Mouse (Mus musculus): ENCODE measurements at regions not wholly inside any gene's neighbourhood (a gene's known extent, or its start where the extent isn't known, plus 50 kb on each side); places are given as distances from the start of the nearest gene placed in this dataset.
A peak's percentile ranks its signal among the peaks of the same experiment; 100 is the strongest.

DNA sequence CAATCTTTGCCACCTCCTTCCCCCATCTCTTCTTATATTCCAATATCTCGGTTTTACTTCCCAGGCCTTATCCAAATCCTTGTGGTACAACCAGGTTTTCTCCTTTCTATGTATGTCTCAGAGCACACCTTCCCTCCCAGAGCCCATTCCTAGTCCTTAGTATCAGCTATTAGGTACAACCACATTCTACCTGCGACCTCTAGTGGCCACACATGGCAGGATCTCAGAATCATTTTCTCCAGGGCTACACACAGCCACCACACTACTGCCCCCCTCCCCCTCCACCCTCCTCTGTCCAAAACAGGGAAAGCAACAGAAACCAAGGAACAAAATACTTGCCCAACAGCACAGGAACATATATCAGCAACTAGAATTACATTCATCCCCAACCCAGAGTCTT lies 898.2 kb upstream of the B3galt2 start:
- TF ChIP-seq POLR2A (IDR thresholded peaks at IDR 0.05; ENCODE audit: control insufficient read depth in 1 of 2, insufficient read depth in 1 of 2, low read depth in 1 of 2, low read length in 2 of 2, poor library complexity in 1 of 2) (no peak), CTCF (IDR thresholded peaks at IDR 0.05 in 2 of 3, conservative IDR thresholded peaks at IDR 0.05 in 1 of 3; ENCODE audit: control insufficient read depth in 1 of 3, insufficient read depth in 1 of 3, low read depth in 2 of 3, low read length in 3 of 3, poor library complexity in 1 of 3, severe bottlenecking in 1 of 3) (peak; percentile 49 to 83 (median 69)), MYB (IDR thresholded peaks at IDR 0.05; ENCODE audit: low read depth, low read length) (no peak), CHD2 (IDR thresholded peaks at IDR 0.05; ENCODE audit: low read length) (no peak), TCF12 (IDR thresholded peaks at IDR 0.05; ENCODE audit: low read depth, low read length) (no peak), HCFC1 (IDR thresholded peaks at IDR 0.05; ENCODE audit: low read depth, low read length) (no peak), MAFK (IDR thresholded peaks at IDR 0.05; ENCODE audit: borderline replicate concordance, low read depth, low read length) (no peak), POLR2AphosphoS2 (IDR thresholded peaks at IDR 0.05; ENCODE audit: low read length) (no peak)

All from MEL (cell line).